Mouse (Mus musculus) forebrain, embryonic 15.5 days (tissue): Measurements from ENCODE around the gene Dock2. TPM values are rescaled to one million over a fixed set of nuclear protein-coding genes. Genes with fewer than 3 reads are reported as not detected.
A peak's percentile ranks its signal among the peaks of the same experiment; 100 is the strongest.
"Not testable (repeated sequence)": the region's sequence is repeated elsewhere in the genome, so short reads cannot be mapped to it uniquely, and the experiment has no call there.

Source experiments
- ATAC-seq: fragments of 200-750 bp; cut with Nextera tagmentation; replicated peaks from 2 replicates; pipeline ENCODE4 v1.8.0; 2017; ENCODE audit warnings: mild to moderate bottlenecking, moderate TSS enrichment, moderate library complexity
- H3K27ac ChIP-seq: fragments of 300-500 bp; sonication (generic); replicated peaks from 2 replicates; pipeline ENCODE4 v1.5.1; 2015; ENCODE audit warnings: mild to moderate bottlenecking, inconsistent platforms
- H3K27me3 ChIP-seq: fragments of 300-500 bp; sonication (generic); 2 replicates; pipeline ENCODE4 v1.6.1; 2015; ENCODE audit warnings: inconsistent platforms
- H3K36me3 ChIP-seq: fragments of 300-500 bp; sonication (generic); 2 replicates; pipeline ENCODE4 v1.6.1; 2015; ENCODE audit warnings: mild to moderate bottlenecking, inconsistent platforms
- H3K4me1 ChIP-seq: fragments of 300-500 bp; sonication (generic); 2 replicates; pipeline ENCODE4 v1.6.1; 2015; ENCODE audit warnings: inconsistent platforms
- H3K4me2 ChIP-seq: fragments of 300-500 bp; sonication (generic); replicated peaks from 2 replicates; pipeline ENCODE4 v1.6.1; 2015; ENCODE audit warnings: mild to moderate bottlenecking, inconsistent platforms
- H3K4me3 ChIP-seq: fragments of 300-500 bp; sonication (generic); 2 replicates; pipeline ENCODE4 v1.5.1; 2015; ENCODE audit warnings: mild to moderate bottlenecking, inconsistent platforms
- H3K9ac ChIP-seq: fragments of 300-500 bp; sonication (generic); replicated peaks from 2 replicates; pipeline ENCODE4 v1.6.1; 2015; ENCODE audit warnings: mild to moderate bottlenecking, inconsistent platforms
- H3K9me3 ChIP-seq: fragments of 300-500 bp; sonication (generic); 2 replicates; pipeline ENCODE4 v1.6.1; 2016; ENCODE audit warnings: inconsistent platforms
- WGBS: fragments of 180-500 bp; shearing (Covaris S2); methylation state at CpG from one replicate; pipeline ENCODE4 v1.1.7; 2015; ENCODE audit warnings: mixed read lengths; 5-methylcytosine and 5-hydroxymethylcytosine counted together
- polyA plus RNA-seq: library from polyadenylated mRNA; unstranded; fragments of >200 nt; fragmentation: Nextera tagmentation; extraction: Ambion mirVana; gene quantifications from 2 replicates; pipeline ENCODE4 v1.2.1, GENCODE M21; 2015

The Dock2 gene
- polyA plus RNA-seq, 1 experiment from 2014 or later = 0.51 TPM

- Histone ChIP-seq H3K9ac (no peak overlapping the region), H3K4me1 (peaks cover 5% of the 10 kb centered on the region; the same call in 1 of the 2 replicates), H3K27me3 (no peaks in the 10 kb centered on the region), H3K4me3 (no peak overlapping the region), H3K27ac (no peak overlapping the region), H3K9me3 (no peaks in the 10 kb centered on the region), H3K4me2 (no peak overlapping the region), H3K36me3 (no peaks in the 10 kb centered on the region)
- 82% methylated on average over 11 of the region's 11 CpGs for WGBS
- no peak for ATAC-seq
These were observed 526.0 kb downstream of the Dock2 start for GRCm38 (mm10) chr11:34257548-34258189.

GRCm38 (mm10) chr11:34242979-34243378, 540.7 kb downstream of the Dock2 start:
- Histone ChIP-seq H3K4me2 (no peak overlapping the region), H3K9me3 (no peaks in the 10 kb centered on the region), H3K4me1 (no peaks in the 10 kb centered on the region), H3K4me3 (no peak overlapping the region), H3K27me3 (no peaks in the 10 kb centered on the region), H3K9ac (no peak overlapping the region), H3K36me3 (no peaks in the 10 kb centered on the region), H3K27ac (no peak overlapping the region)
- WGBS = 65% methylated on average over 6 of the region's 6 CpGs
- no peak for ATAC-seq

GRCm38 (mm10) chr11:34240252-34240651, 543.4 kb downstream of the Dock2 start:
- H3K9ac ChIP-seq = no peak overlapping the region

GRCm38 (mm10) chr11:34239691-34240090, 544.0 kb downstream of the Dock2 start:
- 74% methylated on average over 2 of the region's 2 CpGs for WGBS
- H3K4me2 ChIP-seq = no peak overlapping the region

More at GRCm38 (mm10) chr11:34240252-34240651, 543.4 kb downstream of the Dock2 start:
- WGBS = 97% methylated on average over 1 of the region's 1 CpGs
- Histone ChIP-seq H3K27me3 (no peaks in the 10 kb centered on the region), H3K9me3 (no peaks in the 10 kb centered on the region), H3K4me1 (no peaks in the 10 kb centered on the region), H3K27ac (no peak overlapping the region), H3K4me3 (no peak overlapping the region), H3K36me3 (no peaks in the 10 kb centered on the region), H3K4me2 (no peak overlapping the region)
- ATAC-seq = no peak

GRCm38 (mm10) chr11:34236885-34237284, 546.8 kb downstream of the Dock2 start:
- no peak for ATAC-seq
- Histone ChIP-seq H3K36me3 (no peaks in the 10 kb centered on the region), H3K9me3 (no peaks in the 10 kb centered on the region), H3K27me3 (no peaks in the 10 kb centered on the region), H3K4me2 (no peak overlapping the region), H3K9ac (no peak overlapping the region), H3K27ac (no peak overlapping the region), H3K4me1 (no peaks in the 10 kb centered on the region), H3K4me3 (no peak overlapping the region)
- 86% methylated on average over 6 of the region's 6 CpGs for WGBS

More at GRCm38 (mm10) chr11:34239691-34240090, 544.0 kb downstream of the Dock2 start:
- no peaks in the 10 kb centered on the region for H3K9me3 ChIP-seq
- no peak overlapping the region for H3K4me3 ChIP-seq
- H3K27me3 ChIP-seq = no peaks in the 10 kb centered on the region
- no peaks in the 10 kb centered on the region for H3K36me3 ChIP-seq
- H3K27ac ChIP-seq = no peak overlapping the region
- H3K4me1 ChIP-seq = no peaks in the 10 kb centered on the region
- no peak overlapping the region for H3K9ac ChIP-seq
- ATAC-seq = no peak

GRCm38 (mm10) chr11:34236091-34236759, 547.5 kb downstream of the Dock2 start:
- H3K4me1 ChIP-seq = no peaks in the 10 kb centered on the region
- no peak overlapping the region for H3K9ac ChIP-seq
- no peak overlapping the region for H3K27ac ChIP-seq
- H3K27me3 ChIP-seq = no peaks in the 10 kb centered on the region
- H3K9me3 ChIP-seq = no peaks in the 10 kb centered on the region
- ATAC-seq = no peak
- no peak overlapping the region for H3K4me3 ChIP-seq
- no peaks in the 10 kb centered on the region for H3K36me3 ChIP-seq
- H3K4me2 ChIP-seq = no peak overlapping the region
- WGBS = 42% methylated on average over 5 of the region's 5 CpGs

- no peak overlapping the region for H3K4me3 ChIP-seq
- 34% methylated on average over 6 of the region's 6 CpGs for WGBS
- ATAC-seq = peak; percentile 86
These were observed 554.8 kb downstream of the Dock2 start for GRCm38 (mm10) chr11:34228758-34229364.

GRCm38 (mm10) chr11:34227180-34227579, 556.5 kb downstream of the Dock2 start:
- no peak overlapping the region for H3K4me2 ChIP-seq
- H3K9ac ChIP-seq = no peak overlapping the region
- H3K4me3 ChIP-seq = no peak overlapping the region
- no peaks in the 10 kb centered on the region for H3K4me1 ChIP-seq
- no peaks in the 10 kb centered on the region for H3K27me3 ChIP-seq
- ATAC-seq = no peak
- no peaks in the 10 kb centered on the region for H3K9me3 ChIP-seq
- no peaks in the 10 kb centered on the region for H3K36me3 ChIP-seq
- H3K27ac ChIP-seq = no peak overlapping the region
- 42% methylated on average over 1 of the region's 1 CpGs for WGBS

More at GRCm38 (mm10) chr11:34228758-34229364, 554.8 kb downstream of the Dock2 start:
- Histone ChIP-seq H3K27ac (no peak overlapping the region), H3K4me2 (no peak overlapping the region), H3K27me3 (no peaks in the 10 kb centered on the region), H3K9ac (no peak overlapping the region), H3K9me3 (no peaks in the 10 kb centered on the region), H3K36me3 (no peaks in the 10 kb centered on the region), H3K4me1 (no peaks in the 10 kb centered on the region)

- not testable (repeated sequence) for H3K27ac ChIP-seq, H3K9ac ChIP-seq, H3K4me2 ChIP-seq, H3K27me3 ChIP-seq, H3K4me1 ChIP-seq, ATAC-seq, H3K9me3 ChIP-seq, H3K4me3 ChIP-seq, H3K36me3 ChIP-seq
- 87% methylated on average over 4 of the region's 4 CpGs for WGBS
These were observed 563.1 kb downstream of the Dock2 start for GRCm38 (mm10) chr11:34220596-34220995.

- H3K4me3 ChIP-seq = no peak overlapping the region
- H3K4me2 ChIP-seq = no peak overlapping the region
- H3K4me1 ChIP-seq = no peaks in the 10 kb centered on the region
- no peaks in the 10 kb centered on the region for H3K9me3 ChIP-seq
- 20% methylated on average over 5 of the region's 5 CpGs for WGBS
- no peak overlapping the region for H3K9ac ChIP-seq
- no peaks in the 10 kb centered on the region for H3K36me3 ChIP-seq
- no peak for ATAC-seq
- no peak overlapping the region for H3K27ac ChIP-seq
- H3K27me3 ChIP-seq = no peaks in the 10 kb centered on the region
These were observed 570.8 kb downstream of the Dock2 start for GRCm38 (mm10) chr11:34212853-34213252.

GRCm38 (mm10) chr11:34207989-34208388, 575.7 kb downstream of the Dock2 start, which contains the start of gene Foxi1:
TSS of gene Foxi1 (minus strand) at chr11:34208089.
- WGBS = 87% methylated on average over 10 of the region's 10 CpGs
- Histone ChIP-seq H3K4me1 (no peaks in the 10 kb centered on the region), H3K36me3 (no peaks in the 10 kb centered on the region), H3K4me2 (no peak within 1 kb of the TSS), H3K27me3 (no peaks in the 10 kb centered on the region), H3K9ac (no peak within 1 kb of the TSS), H3K27ac (no peak within 1 kb of the TSS), H3K4me3 (no peak within 1 kb of the TSS), H3K9me3 (no peaks in the 10 kb centered on the region)
- ATAC-seq = no peak

- Histone ChIP-seq H3K4me2 (no peak overlapping the region), H3K27me3 (no peaks in the 10 kb centered on the region), H3K4me3 (no peak overlapping the region), H3K27ac (no peak overlapping the region), H3K9me3 (no peaks in the 10 kb centered on the region), H3K36me3 (no peaks in the 10 kb centered on the region), H3K9ac (no peak overlapping the region), H3K4me1 (no peaks in the 10 kb centered on the region)
- ATAC-seq = no peak
- 70% methylated on average over 1 of the region's 1 CpGs for WGBS
These were observed 580.9 kb downstream of the Dock2 start for GRCm38 (mm10) chr11:34202769-34203168.
